Comparison of ENCODE assay signal across 8 mouse cellular contexts in genomic region chr8:128356796-128357539, GRCm38 (mm10). TPM values are rescaled to one million over a fixed set of nuclear protein-coding genes. Genes with fewer than 3 reads are reported as not detected.
DNase-seq lines count a peak whose midpoint lies in the region; ATAC-seq and TF ChIP-seq lines count a peak whose summit lies in the region.

No protein-coding gene starts in this region.

- H3K27me3 ChIP-seq in lung, embryonic 14.5 days (ENCODE audit: insufficient read depth, low read length): no peaks in the 10 kb centered on the region
- no peaks in the 10 kb centered on the region for H3K27me3 ChIP-seq in neural tube, embryonic 14.5 days (ENCODE audit: control insufficient read depth, insufficient read depth, low read length)

- H3K36me3 ChIP-seq in lung, embryonic 14.5 days (ENCODE audit: insufficient read depth): no peaks in the 10 kb centered on the region
- H3K36me3 ChIP-seq in neural tube, embryonic 14.5 days (ENCODE audit: control insufficient read depth, insufficient read depth, low read length): no peaks in the 10 kb centered on the region

- 2% methylated on average over 44 of the region's 49 CpGs for WGBS in lung, embryonic 14.5 days
- WGBS in neural tube, embryonic 14.5 days: 3% methylated on average over 39 of the region's 49 CpGs

- peak; percentile 62 for TF ChIP-seq CTCF in lung, embryonic 14.5 days (IDR thresholded peaks at IDR 0.05; ENCODE audit: low read depth)

- no peaks in the 10 kb centered on the region for H3K9me3 ChIP-seq in lung, embryonic 14.5 days (ENCODE audit: low read depth, low read length)
- H3K9me3 ChIP-seq in neural tube, embryonic 14.5 days (ENCODE audit: control insufficient read depth, low read length): no peaks in the 10 kb centered on the region

- H3K9ac ChIP-seq in lung, embryonic 14.5 days: peak overlapping the region; percentile 50
- peak overlapping the region; percentile 94 for H3K9ac ChIP-seq in neural tube, embryonic 14.5 days (replicated peaks; ENCODE audit: low read depth, low read length)

- peak; percentile 45 for ATAC-seq in frontal cortex, adult (ENCODE audit: low TSS enrichment)
- peak; percentile 56 to 69 for ATAC-seq in hematopoietic stem cell, adult 5-6 weeks (replicated peaks in 1 of 2; ENCODE audit: insufficient read depth in 1 of 2, low FRiP score in 2 of 2, low TSS enrichment in 1 of 2, low read depth in 1 of 2, poor library complexity in 2 of 2, severe bottlenecking in 2 of 2)
- ATAC-seq in lung, embryonic 14.5 days (ENCODE audit: insufficient read depth): peak; percentile 81
- peak; percentile 73 for ATAC-seq in neural tube, embryonic 14.5 days (ENCODE audit: low read depth)

- H3K27ac ChIP-seq in lung, embryonic 14.5 days (ENCODE audit: low read depth): peak overlapping the region; percentile 98
- H3K27ac ChIP-seq in neural tube, embryonic 14.5 days (ENCODE audit: low read depth, low read length): peak overlapping the region; percentile 98

- peak overlapping the region; percentile 69 for H3K4me2 ChIP-seq in lung, embryonic 14.5 days
- H3K4me2 ChIP-seq in neural tube, embryonic 14.5 days (ENCODE audit: low read depth, low read length): peak overlapping the region; percentile 100

- peaks cover 4% of the 10 kb centered on the region; the same call in 1 of the 2 replicates for H3K4me1 ChIP-seq in lung, embryonic 14.5 days (ENCODE audit: insufficient read depth)
- H3K4me1 ChIP-seq in neural tube, embryonic 14.5 days (ENCODE audit: control insufficient read depth, insufficient read depth, low read length): 0 out of 2 replicates have a peak, but pooled peaks cover 8% of the 10 kb centered on the region

- H3K4me3 ChIP-seq in lung, embryonic 14.5 days (ENCODE audit: low read depth, low read length): peak overlapping the region; percentile 80
- peak overlapping the region; percentile 89 for H3K4me3 ChIP-seq in neural tube, embryonic 14.5 days (ENCODE audit: low read depth, low read length)

- peak; percentile 97 for DNase-seq in MN1 (ENCODE audit: low spot score)
- peak; percentile 37 for DNase-seq in cerebellum, adult 9-11 months
- peak; percentile 52 to 61 for DNase-seq in layer of hippocampus, adult 8-10 months (ENCODE audit: low spot score in 2 of 2)
- DNase-seq in lung, embryonic 14.5 days: peak; percentile 90
- peak; percentile 47 to 53 for DNase-seq in thymus, adult 18-20 months

RNA-seq across cellular contexts. Expression of gene Nrp1, which starts 1.4 kb away (rescaled TPM):
- total RNA-seq in hematopoietic stem cell, adult 5-6 weeks (2017): 2.1 and 2.4 TPM in 2 replicates
- 100 to 1,000 TPM in 2 of 4 experiments, 10 to 100 TPM in 2; 89.8 to 108 (median 101) TPM for total RNA-seq in layer of hippocampus, adult 8-10 months (2022)
- polyA plus RNA-seq in lung, embryonic 14.5 days (2014; fragmentation: Nextera tagmentation; extraction: Ambion mirVana): 94.3 and 94.8 TPM in 2 replicates
- polyA plus RNA-seq in neural tube, embryonic 14.5 days (2014; fragmentation: Nextera tagmentation; extraction: Ambion mirVana): 101 and 143 TPM in 2 replicates

Comparison
In these comparisons a context has a peak if more than half of its experiments do, and no peak if none do; other contexts are left out.
1. Peak in every context shown above with its lines: DNase-seq, ATAC-seq, H3K4me3 ChIP-seq and H3K27ac ChIP-seq.
2. DNase-seq: peak in every context shown above with its lines; median percentile 97 in MN1; 90 in lung, embryonic 14.5 days; 56 in layer of hippocampus, adult 8-10 months; 50 in thymus, adult 18-20 months; 37 in cerebellum, adult 9-11 months.
3. RNA of gene Nrp1, which starts 1.4 kb away (total RNA-seq): 89.8 to 108 TPM in layer of hippocampus, adult 8-10 months; 2.1 to 2.4 TPM in hematopoietic stem cell, adult 5-6 weeks; every median in the first group is over 10 times any median in the second.